Comparison of ENCODE assay signal across 27 mouse cellular contexts in the genomic region with DNA sequence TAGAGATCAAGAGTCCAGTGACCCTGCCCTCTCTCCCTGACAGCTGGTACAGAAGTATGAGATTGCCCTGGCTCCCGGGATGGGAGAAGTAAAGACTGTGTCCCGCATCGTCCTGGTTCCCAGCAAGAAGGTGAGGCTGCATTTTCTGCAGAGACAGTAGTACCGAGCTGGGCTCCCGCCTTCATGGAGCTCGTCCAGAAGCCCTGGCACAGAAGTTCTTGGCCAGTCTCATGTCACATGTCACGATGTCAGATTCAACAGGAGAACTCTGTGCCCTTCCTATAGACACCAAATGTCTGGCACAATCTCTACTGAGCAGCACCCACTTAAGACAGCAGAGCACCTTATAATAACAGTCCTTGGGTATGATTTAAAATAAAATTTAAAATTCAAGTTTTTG. TPM values are rescaled to one million over a fixed set of nuclear protein-coding genes. Genes with fewer than 3 reads are reported as not detected.
DNase-seq lines count a peak whose midpoint lies in the region; ATAC-seq and TF ChIP-seq lines count a peak whose summit lies in the region.
"Had no signal": no experiment of that assay in that cellular context is flagged by ENCODE, and none has a peak within 500 bp of the region (broad histone marks: within the 10 kb centered on the region; RNA-seq: fewer than 3 reads in every experiment).

No protein-coding gene starts in this region.

- TF ChIP-seq POLR2A in myocyte (IDR thresholded peaks at IDR 0.05; ENCODE audit: insufficient read length, low read depth): peak; percentile 22

- no peak overlapping the region for H3ac ChIP-seq in myocyte (ENCODE audit: control insufficient read depth, insufficient read length)

- no peak overlapping the region for H3K27ac ChIP-seq in heart, postnatal 0 days (ENCODE audit: low read depth)
- H3K27ac ChIP-seq: embryonic facial prominence, embryonic 12.5 days; embryonic facial prominence, embryonic 15.5 days; heart, embryonic 10.5 days; heart, embryonic 13.5 days; hindbrain, embryonic 14.5 days; hindbrain, postnatal 0 days had no signal

- DNase-seq in cerebellum, postnatal 14 days: peak; percentile 37 to 44
- no peak for DNase-seq in heart, postnatal 0 days (ENCODE audit: low spot score)
- DNase-seq in heart, postnatal 14 days: no peak
- DNase-seq in skeletal muscle tissue, adult 2 months (ENCODE audit: low read depth, low spot score): peak; percentile 71
- DNase-seq: adrenal gland, adult 8-10 months; adrenal gland, postnatal 36 days; cerebellum, adult 11 months; cerebellum, adult 8-10 months; forebrain, postnatal 0 days; gastrocnemius, postnatal 25 days; heart, postnatal 4 days; kidney, adult 18-20 months had no signal

- no peaks in the 10 kb centered on the region for H3K9me3 ChIP-seq in heart, postnatal 0 days (replicated peaks; ENCODE audit: control insufficient read depth, low read length)
- H3K9me3 ChIP-seq: embryonic facial prominence, embryonic 12.5 days; embryonic facial prominence, embryonic 15.5 days; heart, embryonic 10.5 days; heart, embryonic 13.5 days had no signal

- H3K79me2 ChIP-seq in myocyte (ENCODE audit: control insufficient read depth, insufficient read depth): no peaks in the 10 kb centered on the region

- no peak overlapping the region for H3K4me3 ChIP-seq in heart, postnatal 0 days (ENCODE audit: low read depth, low read length)
- H3K4me3 ChIP-seq in myocyte: no peak overlapping the region
- H3K4me3 ChIP-seq: embryonic facial prominence, embryonic 12.5 days; embryonic facial prominence, embryonic 15.5 days; heart, embryonic 10.5 days; heart, embryonic 13.5 days had no signal

- no peak overlapping the region for H3K9ac ChIP-seq in heart, postnatal 0 days (replicated peaks; ENCODE audit: low read depth, low read length)
- H3K9ac ChIP-seq: embryonic facial prominence, embryonic 12.5 days; embryonic facial prominence, embryonic 15.5 days; forebrain, postnatal 0 days; heart, embryonic 13.5 days; hindbrain, embryonic 14.5 days had no signal

- no peak for TF ChIP-seq CTCF in heart, postnatal 0 days (IDR thresholded peaks at IDR 0.05; ENCODE audit: low read depth)

- intact Hi-C loops in heart, postnatal 14 days (cut with DNase I): no loop called here

- H3K4me1 ChIP-seq in heart, postnatal 0 days (ENCODE audit: control insufficient read depth, insufficient read depth): no peaks in the 10 kb centered on the region
- H3K4me1 ChIP-seq: embryonic facial prominence, embryonic 12.5 days; embryonic facial prominence, embryonic 15.5 days; heart, embryonic 13.5 days had no signal

- H3K4me2 ChIP-seq in heart, postnatal 0 days (ENCODE audit: low read depth, low read length): no peak overlapping the region
- no peak overlapping the region for H3K4me2 ChIP-seq in myocyte (ENCODE audit: low read depth)
- H3K4me2 ChIP-seq: embryonic facial prominence, embryonic 12.5 days; embryonic facial prominence, embryonic 15.5 days; heart, embryonic 13.5 days; hindbrain, embryonic 14.5 days had no signal

- no peaks in the 10 kb centered on the region for H3K27me3 ChIP-seq in heart, postnatal 0 days (ENCODE audit: control insufficient read depth, insufficient read depth, low read length)
- H3K27me3 ChIP-seq in myocyte (ENCODE audit: control insufficient read depth, insufficient read depth, insufficient read length): peaks cover 5% of the 10 kb centered on the region
- H3K27me3 ChIP-seq: embryonic facial prominence, embryonic 12.5 days; embryonic facial prominence, embryonic 15.5 days; heart, embryonic 13.5 days had no signal

- no peak for TF ChIP-seq EP300 in heart, postnatal 0 days (IDR thresholded peaks at IDR 0.05; ENCODE audit: low read depth)

- ATAC-seq in cerebellum, adult (ENCODE audit: insufficient number of reproducible peaks, low FRiP score, low TSS enrichment): no peak
- peak; percentile 24; the same call in 1 of the 2 replicates for ATAC-seq in heart, postnatal 0 days (ENCODE audit: insufficient read depth, low read depth)
- ATAC-seq: CD4-positive, CD25-positive, alpha-beta regulatory T cell, adult 4 months; forebrain, embryonic 14.5 days; forebrain, postnatal 0 days; hindbrain, postnatal 0 days; inflammation-experienced regulatory T-cells, adult 6 months; intestine, embryonic 16.5 days had no signal

- 57% methylated on average over 7 of the region's 7 CpGs for WGBS in heart, postnatal 0 days

- H3K36me3 ChIP-seq in heart, postnatal 0 days (replicated peaks; ENCODE audit: control insufficient read depth, insufficient read depth, low read length): no peaks in the 10 kb centered on the region
- H3K36me3 ChIP-seq in myocyte (ENCODE audit: control insufficient read depth, insufficient read depth): peaks cover 15% of the 10 kb centered on the region
- H3K36me3 ChIP-seq: embryonic facial prominence, embryonic 12.5 days; embryonic facial prominence, embryonic 15.5 days had no signal

TF ChIP-seq in myocyte, 11 proteins besides CTCF, POLR2A, EP300 and RAD21:
- TF ChIP-seq E2F4 (IDR thresholded peaks at IDR 0.05; ENCODE audit: insufficient read depth) (no peak), POLR2AphosphoS2 (IDR thresholded peaks at IDR 0.05; ENCODE audit: insufficient read length, low read depth) (no peak), REST (IDR thresholded peaks at IDR 0.05; ENCODE audit: insufficient read depth, insufficient read length) (no peak), MYOD1 (IDR thresholded peaks at IDR 0.05; ENCODE audit: control insufficient read depth in 1 of 3, insufficient read length in 2 of 3, low read depth in 2 of 3) (no peak), CEBPB (IDR thresholded peaks at IDR 0.05; ENCODE audit: insufficient read depth, poor library complexity, severe bottlenecking) (no peak), TCF12 (IDR thresholded peaks at IDR 0.05; ENCODE audit: insufficient read depth, poor library complexity, severe bottlenecking) (no peak), MYOG (IDR thresholded peaks at IDR 0.05; ENCODE audit: control insufficient read depth in 1 of 3, insufficient read depth in 1 of 3, insufficient read length in 2 of 3, low read depth in 2 of 3) (no peak), TCF3 (IDR thresholded peaks at IDR 0.05; ENCODE audit: insufficient read length, low read depth) (no peak), MAX (IDR thresholded peaks at IDR 0.05; ENCODE audit: low read depth) (no peak), SRF (IDR thresholded peaks at IDR 0.05; ENCODE audit: control insufficient read depth, insufficient read length, low read depth) (no peak), USF1 (IDR thresholded peaks at IDR 0.05; ENCODE audit: low read depth) (no peak)

RNA-seq across cellular contexts. Expression of a gene that starts 11.5 kb away (rescaled TPM):
- total RNA-seq in heart, postnatal 0 days (2014; rRNA removed; ENCODE audit: low replicate concordance): 2.4 and 9.6 TPM in 2 replicates
- polyA plus RNA-seq in heart, postnatal 0 days (2015; fragmentation: Nextera tagmentation; extraction: Ambion mirVana): 2.0 and 2.5 TPM in 2 replicates
- 1 to 10 TPM; 1.2 TPM for total RNA-seq in heart, postnatal 14 days (2021)
- 24.6 TPM for polyA plus RNA-seq in myocyte (2012; fragmentation: generic; extraction: Trizol)
- total RNA-seq: common myeloid progenitor, adult 5-6 weeks; forebrain, postnatal 0 days; hindbrain, postnatal 0 days; MEL had no signal
- polyA plus RNA-seq: CD4-positive, CD25-positive, alpha-beta regulatory T cell, adult 4 months; forebrain, embryonic 14.5 days; forebrain, postnatal 0 days; hindbrain, embryonic 14.5 days; hindbrain, postnatal 0 days; inflammation-experienced regulatory T-cells, adult 6 months had no signal

RNA-seq across cellular contexts. Expression of a gene that starts 24.1 kb away (rescaled TPM):
- total RNA-seq in heart, postnatal 0 days (2014; rRNA removed; ENCODE audit: low replicate concordance): 6.7 and 13.5 TPM in 2 replicates
- polyA plus RNA-seq in heart, postnatal 0 days (2015; fragmentation: Nextera tagmentation; extraction: Ambion mirVana): 10.5 and 11.9 TPM in 2 replicates
- total RNA-seq in heart, postnatal 14 days (2021): 10 to 100 TPM; 10.4 to 17.1 TPM
- 0.42 TPM for polyA plus RNA-seq in myocyte (2012; fragmentation: generic; extraction: Trizol)
- total RNA-seq: MEL had no signal
- polyA plus RNA-seq: CD4-positive, CD25-positive, alpha-beta regulatory T cell, adult 4 months had no signal

RNA-seq across cellular contexts. Expression of a gene that starts 34.2 kb away (rescaled TPM):
- total RNA-seq in heart, postnatal 0 days (2014; rRNA removed; ENCODE audit: low replicate concordance): 0.23 and 0.88 TPM in 2 replicates
- 0.11 and 0.21 TPM in 2 replicates for polyA plus RNA-seq in heart, postnatal 0 days (2015; fragmentation: Nextera tagmentation; extraction: Ambion mirVana)
- total RNA-seq in heart, postnatal 14 days (2021): under 1 TPM; 0.17 to 0.67 TPM
- polyA plus RNA-seq in myocyte (2012; fragmentation: generic; extraction: Trizol): 3.1 TPM
- total RNA-seq: common myeloid progenitor, adult 5-6 weeks; MEL had no signal
- polyA plus RNA-seq: CD4-positive, CD25-positive, alpha-beta regulatory T cell, adult 4 months; inflammation-experienced regulatory T-cells, adult 6 months had no signal

RNA-seq across cellular contexts. Expression of a gene that starts 53.8 kb away (rescaled TPM):
- total RNA-seq in heart, postnatal 0 days (2014; rRNA removed; ENCODE audit: low replicate concordance): not detected in 2 replicates
- polyA plus RNA-seq in heart, postnatal 0 days (2015; fragmentation: Nextera tagmentation; extraction: Ambion mirVana): not detected in 2 replicates
- total RNA-seq in heart, postnatal 14 days (2021): not detected
- polyA plus RNA-seq in myocyte (2012; fragmentation: generic; extraction: Trizol): 44.0 TPM
- total RNA-seq: common myeloid progenitor, adult 5-6 weeks; gastrocnemius, postnatal 25 days; heart, adult 18-20 months; heart, postnatal 4 days; MEL had no signal
- polyA plus RNA-seq: heart, embryonic 13.5 days had no signal

Comparison
In these comparisons a context has a peak if more than half of its experiments do, and no peak if none do; other contexts are left out.
1. DNase-seq: peak in cerebellum, postnatal 14 days (2 of 2) and skeletal muscle tissue, adult 2 months (single experiment); none in heart, postnatal 0 days (single experiment) and heart, postnatal 14 days (0 of 2).